Mouse (Mus musculus) urinary bladder, postnatal 25 days (tissue): ENCODE measurements around the gene Ten1.

Experiments
- DNase-seq: peaks from one replicate; pipeline ENCODE4 v3.0.0; 2022; ENCODE audit warnings: low spot score

The Ten1 gene

DNA sequence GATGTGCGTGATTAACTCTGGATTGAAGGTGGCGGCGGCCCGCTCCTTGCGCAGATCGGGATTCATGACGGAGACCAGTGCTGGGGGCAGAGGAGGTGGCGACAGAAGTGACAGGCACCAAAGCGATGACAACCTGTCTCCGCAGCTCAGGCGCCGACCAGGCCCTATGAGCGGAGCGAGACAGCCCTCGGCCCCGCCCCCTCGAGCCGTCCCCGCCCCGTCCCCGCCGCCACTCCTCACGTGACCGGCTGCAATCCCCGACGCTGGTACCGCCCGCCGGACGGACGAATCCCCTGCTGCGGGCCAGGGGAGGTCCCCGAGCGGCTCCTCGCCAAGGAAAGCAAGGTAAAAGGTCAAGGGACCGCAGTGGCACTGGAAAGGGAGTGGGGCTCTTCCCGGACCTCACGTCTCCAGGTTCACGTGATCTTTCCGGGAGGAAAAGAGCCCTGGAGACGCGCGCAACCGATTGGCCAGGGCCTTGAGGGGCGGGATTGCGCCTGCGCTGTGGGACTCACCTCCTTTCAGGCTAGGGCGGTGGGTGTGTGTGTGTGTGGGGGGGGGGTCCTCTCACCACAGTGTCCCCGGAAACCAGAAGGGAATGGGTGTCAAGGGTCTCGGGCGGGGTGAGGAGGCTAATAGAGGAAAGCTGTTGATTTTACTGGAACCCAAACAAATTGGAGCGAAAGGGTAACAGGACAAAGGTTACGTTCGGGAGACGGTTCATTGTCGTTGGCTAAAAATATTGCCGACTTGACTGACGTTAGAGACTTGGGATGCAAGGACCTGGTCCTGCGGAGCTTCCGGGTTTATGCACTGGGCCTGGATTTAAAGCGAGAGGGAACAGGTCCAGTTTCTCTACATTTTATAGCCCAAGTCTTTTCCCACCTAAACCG is at the start of gene Ten1, which contains the start of gene Acox1:
Ten1 (plus strand) TSS at position 217 of the 893 bp plus-strand sequence.
Acox1 (minus strand) TSS at position 407 of the 893 bp plus-strand sequence.
- peak; percentile 97 for DNase-seq

DNA sequence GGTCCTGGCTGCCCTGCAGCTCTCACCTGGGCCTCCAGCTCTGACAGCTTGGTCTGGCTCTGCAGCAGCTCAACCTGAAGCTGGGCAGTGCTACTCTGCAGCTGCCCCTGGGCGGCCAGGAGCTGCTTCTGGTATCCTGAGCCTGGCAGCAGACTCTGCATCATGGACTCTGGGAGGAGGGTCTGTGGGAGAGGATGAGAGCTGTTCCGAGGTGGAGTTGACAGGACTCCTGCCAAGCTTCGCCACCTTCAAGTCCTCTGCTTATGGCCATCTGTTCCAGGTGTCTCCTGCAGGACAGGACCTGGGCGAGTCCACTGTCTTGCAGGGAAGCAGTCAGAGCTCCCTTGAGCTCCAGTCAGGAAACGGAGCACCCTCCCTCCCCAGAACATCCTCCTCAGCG is 49.3 kb upstream of the Ten1 start:
- DNase-seq: no peak

- DNase-seq: no peak
These were observed 47.7 kb upstream of the Ten1 start for GRCm38 (mm10) chr11:116150960-116151359.

- DNase-seq: peak; percentile 34
These were observed 37.3 kb upstream of the Ten1 start for GRCm38 (mm10) chr11:116161312-116161711.

DNA sequence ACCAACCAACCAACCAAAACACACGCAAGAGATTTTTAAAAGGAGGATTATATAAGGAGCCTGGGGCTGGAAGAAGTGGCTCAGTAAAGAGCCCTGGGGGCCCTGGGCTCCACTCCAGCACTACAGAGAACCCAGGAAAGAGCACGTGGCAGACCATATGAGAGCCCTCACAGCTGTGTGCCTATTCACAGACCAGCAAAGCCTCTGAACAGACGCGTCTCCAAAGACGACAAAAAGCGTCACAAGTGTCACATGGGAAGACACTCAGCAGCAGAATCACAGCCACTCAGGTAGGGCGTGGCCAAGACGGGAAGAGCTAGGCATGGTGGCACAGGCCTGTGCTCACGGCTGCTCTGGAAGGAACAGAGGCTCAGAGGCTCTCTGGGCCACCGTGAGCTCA is 36.5 kb upstream of the Ten1 start:
- no peak for DNase-seq

GRCm38 (mm10) chr11:116163002-116163401 is 35.7 kb upstream of the Ten1 start:
- no peak for DNase-seq

- no peak for DNase-seq
These were observed 31.4 kb upstream of the Ten1 start for GRCm38 (mm10) chr11:116167232-116167631.

DNA sequence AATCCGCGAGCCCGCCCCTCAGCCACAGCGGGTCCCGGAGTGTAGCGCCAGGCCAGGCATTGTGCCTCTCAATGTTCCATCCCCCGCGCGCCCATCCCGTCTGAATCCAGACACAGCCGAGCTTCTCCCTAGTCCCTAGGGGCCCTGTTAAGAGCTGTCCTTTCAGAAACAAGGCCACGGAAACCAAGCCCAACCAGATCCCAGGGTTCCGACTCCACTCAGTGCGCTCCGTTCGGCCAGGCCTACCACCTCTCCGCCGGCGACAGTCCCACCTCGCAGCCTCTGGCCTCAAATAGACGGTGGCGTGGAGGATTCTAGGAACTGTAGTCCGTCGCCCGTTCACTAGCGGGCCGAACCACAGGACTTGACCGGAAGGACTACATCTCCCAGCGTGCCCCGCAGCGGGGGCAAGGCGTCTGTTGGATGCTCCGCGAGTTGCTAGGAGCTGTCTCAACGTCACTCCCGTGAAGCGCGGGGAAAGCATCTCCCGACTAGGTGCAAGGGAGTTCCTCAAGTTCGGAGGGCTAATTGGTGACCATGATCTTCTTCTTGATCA is 30.7 kb upstream of the Ten1 start, which contains the start of gene Fbf1:
Fbf1 (minus strand) TSS at position 283 of the 556 bp plus-strand sequence.
- DNase-seq: peak; percentile 86

GRCm38 (mm10) chr11:116169214-116169613 is 29.4 kb upstream of the Ten1 start:
- no peak for DNase-seq

GRCm38 (mm10) chr11:116170003-116170800 is 28.5 kb upstream of the Ten1 start:
- no peak for DNase-seq

- DNase-seq: no peak
These were observed 26.7 kb upstream of the Ten1 start for GRCm38 (mm10) chr11:116171959-116172358.

GRCm38 (mm10) chr11:116174775-116175448 is 23.7 kb upstream of the Ten1 start:
- DNase-seq: no peak

DNA sequence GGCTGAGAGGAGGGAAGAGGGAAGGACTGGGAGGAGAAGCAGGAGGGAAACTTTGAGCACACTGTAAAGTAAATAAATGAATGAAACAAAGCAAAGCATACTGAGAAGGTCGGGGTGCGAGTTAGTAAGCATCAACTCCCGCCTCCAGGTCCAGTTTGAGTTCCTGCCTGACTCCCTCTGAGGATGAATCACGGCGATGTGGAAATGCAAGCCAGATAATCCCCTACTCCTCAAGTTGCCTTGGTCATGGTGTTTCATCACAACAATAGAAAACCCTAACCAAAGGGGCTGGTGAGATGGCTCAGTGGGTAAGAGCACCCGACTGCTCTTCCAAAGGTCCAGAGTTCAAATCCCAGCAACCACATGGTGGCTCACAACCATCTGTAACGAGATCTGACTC is 22.6 kb upstream of the Ten1 start:
- DNase-seq: no peak

- no peak for DNase-seq
These were observed 20.1 kb upstream of the Ten1 start for GRCm38 (mm10) chr11:116178411-116179121.

DNA sequence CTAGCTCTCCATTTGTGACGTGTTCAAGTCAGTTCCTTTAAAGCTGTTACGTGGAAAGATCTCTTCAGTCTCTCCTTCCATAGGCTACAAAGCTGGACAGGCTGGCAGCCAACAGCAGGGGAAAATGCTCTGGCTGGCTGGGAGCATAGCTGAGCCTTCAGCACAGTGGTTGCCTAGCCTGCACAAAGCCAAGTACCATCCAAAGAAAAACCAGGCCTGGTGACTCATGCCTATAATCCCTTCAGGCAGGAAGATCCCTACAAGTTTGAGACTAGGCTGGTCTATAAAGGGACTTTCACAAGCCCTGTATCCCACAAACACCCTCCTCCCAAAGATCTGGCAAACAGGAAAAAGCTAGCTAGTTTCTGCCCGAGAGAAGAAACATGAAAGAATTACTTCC is 12.8 kb upstream of the Ten1 start:
- DNase-seq: no peak

DNA sequence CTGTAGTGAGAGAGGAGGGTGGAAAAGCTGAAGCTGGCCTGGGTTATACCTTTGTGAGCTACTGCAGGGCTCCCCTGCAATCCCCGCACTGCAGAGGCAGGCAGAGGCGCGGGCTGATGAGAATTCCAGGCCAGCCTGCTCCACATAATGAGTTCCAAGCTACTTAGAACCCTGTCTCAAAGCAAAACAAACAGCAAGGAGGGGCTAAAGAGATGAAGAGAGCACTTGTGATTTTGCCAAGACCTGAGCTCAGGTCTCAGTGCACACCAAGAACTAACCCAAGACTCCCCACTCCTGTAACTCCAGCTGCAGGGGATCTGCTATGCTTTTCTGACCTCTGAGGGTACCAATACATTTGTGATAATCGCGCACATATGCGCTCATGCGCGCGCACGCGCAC is 12.3 kb upstream of the Ten1 start:
- no peak for DNase-seq

GRCm38 (mm10) chr11:116187226-116187930 is 11.3 kb upstream of the Ten1 start:
- no peak for DNase-seq

GRCm38 (mm10) chr11:116194619-116195018 is 4.0 kb upstream of the Ten1 start:
- no peak for DNase-seq

GRCm38 (mm10) chr11:116195252-116195651 is 3.4 kb upstream of the Ten1 start:
- DNase-seq: no peak

DNA sequence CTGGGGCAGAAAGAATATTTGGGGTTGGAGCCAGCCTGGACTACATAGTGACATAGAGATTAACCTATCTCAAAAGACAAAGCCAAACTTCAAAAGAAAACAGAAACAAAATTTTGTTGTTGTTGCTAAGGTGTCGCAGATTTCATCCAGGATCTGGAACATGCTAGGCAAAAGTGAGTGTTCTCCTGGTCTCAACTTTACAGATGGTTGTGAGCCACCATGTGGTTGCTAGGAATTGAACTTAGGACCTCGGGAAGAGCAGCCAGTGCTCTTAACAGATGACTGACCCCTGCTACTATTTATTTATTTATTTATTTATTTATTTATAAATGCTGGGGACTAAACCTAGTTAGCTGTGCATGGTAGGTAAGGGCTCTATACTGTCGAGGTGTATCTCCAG is 2.3 kb upstream of the Ten1 start:
- DNase-seq: no peak
